Mouse (Mus musculus) intestine, embryonic 15.5 days (tissue): ENCODE data around the gene Nup62. TPM values are rescaled to one million over a fixed set of nuclear protein-coding genes. Genes with fewer than 3 reads are reported as not detected.

Experiments used
- ATAC-seq: fragments of 200-750 bp; cut with Nextera tagmentation; 2 replicates; pipeline ENCODE4 v1.8.0; 2017; ENCODE audit warnings: moderate TSS enrichment, moderate library complexity
- H3K27ac ChIP-seq: fragments of 300-500 bp; sonication (generic); 2 replicates; pipeline ENCODE4 v1.5.1; 2015; ENCODE audit warnings: mild to moderate bottlenecking, inconsistent platforms
- H3K27me3 ChIP-seq: fragments of 300-500 bp; sonication (generic); replicated peaks from 2 replicates; pipeline ENCODE4 v1.6.1; 2015; ENCODE audit warnings: inconsistent platforms
- H3K36me3 ChIP-seq: fragments of 300-500 bp; sonication (generic); 2 replicates; pipeline ENCODE4 v1.6.1; 2015; ENCODE audit warnings: inconsistent platforms
- H3K4me1 ChIP-seq: fragments of 300-500 bp; sonication (generic); replicated peaks from 2 replicates; pipeline ENCODE4 v1.6.1; 2015; ENCODE audit warnings: inconsistent platforms
- H3K4me2 ChIP-seq: fragments of 300-500 bp; sonication (generic); replicated peaks from 2 replicates; pipeline ENCODE4 v1.6.1; 2015; ENCODE audit warnings: mild to moderate bottlenecking, inconsistent platforms
- H3K4me3 ChIP-seq: fragments of 300-500 bp; sonication (generic); replicated peaks from 2 replicates; pipeline ENCODE4 v1.5.1; 2015; ENCODE audit warnings: inconsistent platforms
- H3K9ac ChIP-seq: fragments of 300-500 bp; sonication (generic); 2 replicates; pipeline ENCODE4 v1.6.1; 2015; ENCODE audit warnings: inconsistent platforms
- H3K9me3 ChIP-seq: fragments of 300-500 bp; sonication (generic); 2 replicates; pipeline ENCODE4 v1.6.1; 2016; ENCODE audit warnings: inconsistent platforms
- WGBS: fragments of 180-500 bp; shearing (Covaris S2); methylation state at CpG from one replicate; pipeline ENCODE4 v1.1.7; 2015; 5-methylcytosine and 5-hydroxymethylcytosine counted together
- polyA plus RNA-seq: library from polyadenylated mRNA; unstranded; fragments of >200 nt; fragmentation: Nextera tagmentation; extraction: Ambion mirVana; gene quantifications from 2 replicates; pipeline ENCODE4 v1.2.1, GENCODE M21; 2015

The Nup62 gene
- polyA plus RNA-seq, 1 experiment from 2014 or later = 89.2 TPM

GRCm38 (mm10) chr7:44860576-44861428 is 44.9 kb downstream of the Nup62 start:
- H3K27me3 ChIP-seq = no peaks in the 10 kb centered on the region
- no peak overlapping the region for H3K4me3 ChIP-seq
- H3K36me3 ChIP-seq = peaks cover 38% of the 10 kb centered on the region
- 56% methylated on average over 22 of the region's 22 CpGs for WGBS
- H3K4me1 ChIP-seq = peaks cover 49% of the 10 kb centered on the region
- H3K4me2 ChIP-seq = no peak overlapping the region
- H3K27ac ChIP-seq = peak overlapping the region; percentile 48; the same call in 1 of the 2 replicates
- ATAC-seq = peak; percentile 32; the same call in 1 of the 2 replicates
- no peaks in the 10 kb centered on the region for H3K9me3 ChIP-seq
- H3K9ac ChIP-seq = no peak overlapping the region

GRCm38 (mm10) chr7:44861429-44861816 is 45.5 kb downstream of the Nup62 start:
- H3K4me1 ChIP-seq = peaks cover 53% of the 10 kb centered on the region
- peaks cover 38% of the 10 kb centered on the region for H3K36me3 ChIP-seq
- H3K27me3 ChIP-seq = no peaks in the 10 kb centered on the region
- H3K4me3 ChIP-seq = no peak overlapping the region
- no peak overlapping the region for H3K9ac ChIP-seq
- no peak overlapping the region for H3K27ac ChIP-seq
- 76% methylated on average over 14 of the region's 14 CpGs for WGBS
- no peak overlapping the region for H3K4me2 ChIP-seq
- no peaks in the 10 kb centered on the region for H3K9me3 ChIP-seq
- ATAC-seq = no peak

- 83% methylated on average over 8 of the region's 8 CpGs for WGBS
Observed at GRCm38 (mm10) chr7:44862434-44862833, 46.5 kb downstream of the Nup62 start.

GRCm38 (mm10) chr7:44863210-44863609 is 47.3 kb downstream of the Nup62 start:
- Histone ChIP-seq H3K9me3 (no peaks in the 10 kb centered on the region), H3K4me2 (no peak overlapping the region), H3K4me1 (peaks cover 59% of the 10 kb centered on the region), H3K27me3 (no peaks in the 10 kb centered on the region), H3K4me3 (no peak overlapping the region), H3K27ac (no peak overlapping the region), H3K36me3 (peaks cover 38% of the 10 kb centered on the region), H3K9ac (no peak overlapping the region)
- no peak for ATAC-seq
- WGBS = 86% methylated on average over 14 of the region's 14 CpGs

More at GRCm38 (mm10) chr7:44862434-44862833, 46.5 kb downstream of the Nup62 start:
- H3K9me3 ChIP-seq = no peaks in the 10 kb centered on the region
- H3K4me3 ChIP-seq = no peak overlapping the region
- H3K4me2 ChIP-seq = no peak overlapping the region
- H3K27ac ChIP-seq = no peak overlapping the region
- peaks cover 38% of the 10 kb centered on the region for H3K36me3 ChIP-seq
- no peaks in the 10 kb centered on the region for H3K27me3 ChIP-seq
- ATAC-seq = no peak
- H3K4me1 ChIP-seq = peaks cover 59% of the 10 kb centered on the region
- no peak overlapping the region for H3K9ac ChIP-seq

- Histone ChIP-seq H3K9me3 (no peaks in the 10 kb centered on the region), H3K9ac (no peak overlapping the region), H3K27me3 (no peaks in the 10 kb centered on the region), H3K4me3 (no peak overlapping the region), H3K27ac (no peak overlapping the region), H3K4me1 (peaks cover 59% of the 10 kb centered on the region), H3K4me2 (no peak overlapping the region), H3K36me3 (peaks cover 38% of the 10 kb centered on the region)
- ATAC-seq = no peak
- 84% methylated on average over 11 of the region's 11 CpGs for WGBS
Observed at GRCm38 (mm10) chr7:44863982-44864494, 48.1 kb downstream of the Nup62 start.

- no peak overlapping the region for H3K9ac ChIP-seq
- H3K4me3 ChIP-seq = no peak overlapping the region
- H3K9me3 ChIP-seq = no peaks in the 10 kb centered on the region
- peak overlapping the region; percentile 9; the same call in 1 of the 2 replicates for H3K27ac ChIP-seq
- WGBS = 79% methylated on average over 24 of the region's 24 CpGs
- ATAC-seq = no peak
- H3K4me2 ChIP-seq = no peak overlapping the region; the same call in 1 of the 2 replicates
- H3K27me3 ChIP-seq = no peaks in the 10 kb centered on the region
- peaks cover 59% of the 10 kb centered on the region for H3K4me1 ChIP-seq
- H3K36me3 ChIP-seq = peaks cover 38% of the 10 kb centered on the region
Observed at GRCm38 (mm10) chr7:44864595-44865542, 49.0 kb downstream of the Nup62 start.

- peaks cover 49% of the 10 kb centered on the region for H3K4me1 ChIP-seq
- peaks cover 36% of the 10 kb centered on the region for H3K36me3 ChIP-seq
- no peaks in the 10 kb centered on the region for H3K9me3 ChIP-seq
- 43% methylated on average over 15 of the region's 15 CpGs for WGBS
- H3K4me2 ChIP-seq = peak overlapping the region; percentile 66
- H3K4me3 ChIP-seq = peak overlapping the region; percentile 15
- no peaks in the 10 kb centered on the region for H3K27me3 ChIP-seq
- peak overlapping the region; percentile 96 for H3K9ac ChIP-seq
- H3K27ac ChIP-seq = peak overlapping the region; percentile 67
- ATAC-seq = peak; percentile 10; the same call in 1 of the 2 replicates
Observed at GRCm38 (mm10) chr7:44866276-44867009, 50.6 kb downstream of the Nup62 start.

- peaks cover 29% of the 10 kb centered on the region for H3K36me3 ChIP-seq
- H3K4me1 ChIP-seq = peaks cover 47% of the 10 kb centered on the region
- H3K27me3 ChIP-seq = no peaks in the 10 kb centered on the region
- WGBS = 56% methylated on average over 19 of the region's 19 CpGs
- peak overlapping the region; percentile 96 for H3K9ac ChIP-seq
- peak overlapping the region; percentile 67; the same call in 1 of the 2 replicates for H3K27ac ChIP-seq
- peak overlapping the region; percentile 96 for H3K4me3 ChIP-seq
- H3K4me2 ChIP-seq = peak overlapping the region; percentile 66
- no peak for ATAC-seq
- H3K9me3 ChIP-seq = no peaks in the 10 kb centered on the region
Observed at GRCm38 (mm10) chr7:44867010-44867702, 51.3 kb downstream of the Nup62 start.

- H3K27ac ChIP-seq = peak overlapping the region; percentile 100; the same call in 1 of the 2 replicates
- ATAC-seq = no peak
- peaks cover 47% of the 10 kb centered on the region for H3K4me1 ChIP-seq
- H3K36me3 ChIP-seq = peaks cover 24% of the 10 kb centered on the region
- peak overlapping the region; percentile 66 for H3K4me2 ChIP-seq
- no peaks in the 10 kb centered on the region for H3K27me3 ChIP-seq
- WGBS = 36% methylated on average over 9 of the region's 9 CpGs
- H3K4me3 ChIP-seq = peak overlapping the region; percentile 96
- no peaks in the 10 kb centered on the region for H3K9me3 ChIP-seq
- H3K9ac ChIP-seq = peak overlapping the region; percentile 96
Observed at GRCm38 (mm10) chr7:44867802-44868201, 51.9 kb downstream of the Nup62 start.

- Histone ChIP-seq H3K36me3 (peaks cover 18% of the 10 kb centered on the region), H3K9me3 (no peaks in the 10 kb centered on the region), H3K27ac (peak overlapping the region; percentile 100)
Observed at GRCm38 (mm10) chr7:44868465-44868864, 52.6 kb downstream of the Nup62 start.

More at GRCm38 (mm10) chr7:44868465-44868864, 52.6 kb downstream of the Nup62 start:
- Histone ChIP-seq H3K9ac (peak overlapping the region; percentile 96), H3K4me3 (peak overlapping the region; percentile 96), H3K4me2 (peak overlapping the region; percentile 66), H3K27me3 (no peaks in the 10 kb centered on the region), H3K4me1 (peaks cover 48% of the 10 kb centered on the region)
- 5% methylated on average over 16 of the region's 16 CpGs for WGBS
- ATAC-seq = 0 out of 2 replicates have a peak, but pooled peaks have one; percentile 3
